Mouse (Mus musculus) kidney, postnatal 4 days (tissue): Measurements from ENCODE around the gene Gpr61.

Experiments used
- DNase-seq, 2 experiments: peaks; one replicate each; pipeline ENCODE4 v3.0.0; 2021; ENCODE audit warnings: mixed read lengths in 2 of 2

Gene Gpr61

DNA sequence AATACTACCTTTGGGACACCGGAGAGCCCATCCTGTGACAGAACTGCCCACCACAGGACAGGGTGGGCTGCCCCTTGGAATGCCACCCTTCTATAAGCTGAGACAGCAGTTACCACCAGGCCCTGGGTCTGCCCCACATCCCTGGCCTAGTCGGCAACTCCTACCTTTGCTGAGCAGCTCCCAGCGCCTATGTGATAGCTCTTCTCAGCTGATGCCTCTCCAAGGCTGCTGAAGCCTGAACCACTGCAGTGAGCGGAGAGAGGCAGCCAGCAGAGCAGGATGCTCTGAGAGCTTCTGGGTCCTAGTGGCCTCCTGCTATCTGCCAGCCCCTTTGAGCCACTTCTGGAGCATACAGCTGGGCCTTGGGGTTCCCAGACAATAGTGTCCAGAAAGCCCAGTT, at the start of gene Gpr61:
Gene Gpr61 (minus strand): TSS at position 227 of the 400 bp plus-strand sequence.
- DNase-seq: no peak

DNA sequence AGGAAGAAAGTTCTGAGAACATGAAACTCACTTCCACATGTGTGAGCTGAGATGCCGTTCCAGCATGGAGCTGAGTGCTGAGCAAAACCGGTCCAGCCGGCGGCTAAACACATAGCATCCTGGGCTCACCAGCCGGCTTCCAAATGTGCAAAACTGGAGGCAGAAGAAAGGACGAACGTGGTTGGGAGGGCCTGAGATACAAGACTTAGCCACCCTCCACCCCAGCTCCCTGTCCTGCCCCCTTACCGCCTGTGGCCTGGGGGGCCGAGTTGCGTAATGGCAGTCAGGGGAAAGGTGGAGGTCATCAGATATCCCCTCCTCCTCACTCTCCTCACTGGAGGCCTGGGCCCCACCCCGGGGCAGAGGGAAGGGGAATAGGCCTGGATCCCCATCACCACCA, 49.8 kb upstream of the Gpr61 start:
- DNase-seq: no peak

- DNase-seq: peak; percentile 91 to 93
Observed at GRCm38 (mm10) chr3:108203621-108204325, 49.1 kb upstream of the Gpr61 start.

DNA sequence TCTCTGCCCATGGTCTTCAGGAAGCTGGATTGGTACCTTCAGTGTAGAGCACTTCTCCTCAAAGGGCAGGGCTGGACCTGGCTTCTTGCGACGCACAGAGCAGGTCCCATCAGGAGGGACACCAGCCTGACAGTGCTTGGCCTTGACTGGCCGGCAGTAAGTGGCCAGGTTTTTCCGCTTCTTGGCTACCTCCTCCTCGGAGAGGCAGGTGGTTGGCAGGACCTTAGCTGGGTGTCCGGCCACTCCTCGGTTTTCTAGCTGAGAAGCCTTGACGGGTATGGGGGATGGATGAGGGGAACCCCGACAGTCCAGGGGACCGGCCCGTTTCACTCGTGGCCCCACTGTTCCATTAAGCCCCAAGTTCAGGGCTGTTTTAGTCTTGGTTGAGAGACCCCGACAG, 48.5 kb upstream of the Gpr61 start:
- DNase-seq: no peak

- DNase-seq: no peak
Observed at GRCm38 (mm10) chr3:108202506-108202905, 47.8 kb upstream of the Gpr61 start.

GRCm38 (mm10) chr3:108200329-108201323, 45.9 kb upstream of the Gpr61 start, which contains the start of gene Cyb561d1:
Gene Cyb561d1, minus strand, starts transcription at chr3:108201212.
- peak; percentile 97 to 98 for DNase-seq

DNA sequence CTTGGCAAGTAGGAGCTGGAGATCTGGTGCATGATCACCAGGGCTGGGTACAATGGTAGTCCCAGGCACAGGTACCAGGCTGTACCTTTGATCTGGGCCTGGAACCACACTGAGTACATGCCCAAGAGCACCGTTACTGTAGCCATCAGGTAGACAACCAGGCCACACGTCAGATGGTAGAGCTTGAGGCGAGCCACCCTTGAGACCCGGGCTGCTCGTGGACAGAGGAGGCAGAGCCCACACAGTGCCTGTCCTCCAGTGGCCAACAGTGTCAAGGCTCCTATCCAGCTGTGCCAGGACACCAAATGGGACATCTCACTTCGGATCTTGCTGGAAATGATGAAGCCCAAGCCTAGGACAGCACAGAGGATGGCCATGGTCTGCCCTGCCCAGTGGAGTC, 44.5 kb upstream of the Gpr61 start:
- no peak for DNase-seq

DNA sequence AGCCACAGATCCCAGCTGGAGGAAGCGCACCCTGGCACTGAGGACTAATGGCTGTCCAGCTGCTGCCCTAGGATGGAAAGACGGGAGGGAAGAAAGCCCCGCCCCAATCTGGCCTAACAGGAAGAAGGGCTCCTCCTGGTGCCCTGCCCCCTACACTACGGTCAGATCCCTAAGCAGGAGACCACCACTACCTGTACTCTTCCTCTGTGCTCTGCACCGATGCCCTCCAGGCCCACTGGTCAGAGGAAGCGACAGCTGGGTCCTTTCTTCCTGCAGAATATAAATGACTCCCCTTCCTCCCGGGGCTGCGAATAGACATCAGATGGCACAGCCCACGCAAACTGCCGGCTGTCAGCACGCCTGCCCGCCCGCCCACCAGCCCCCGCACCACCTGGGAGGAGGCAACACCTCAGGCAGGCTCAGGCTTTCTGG, 42.4 kb upstream of the Gpr61 start:
- DNase-seq: peak; percentile 76 to 85

DNA sequence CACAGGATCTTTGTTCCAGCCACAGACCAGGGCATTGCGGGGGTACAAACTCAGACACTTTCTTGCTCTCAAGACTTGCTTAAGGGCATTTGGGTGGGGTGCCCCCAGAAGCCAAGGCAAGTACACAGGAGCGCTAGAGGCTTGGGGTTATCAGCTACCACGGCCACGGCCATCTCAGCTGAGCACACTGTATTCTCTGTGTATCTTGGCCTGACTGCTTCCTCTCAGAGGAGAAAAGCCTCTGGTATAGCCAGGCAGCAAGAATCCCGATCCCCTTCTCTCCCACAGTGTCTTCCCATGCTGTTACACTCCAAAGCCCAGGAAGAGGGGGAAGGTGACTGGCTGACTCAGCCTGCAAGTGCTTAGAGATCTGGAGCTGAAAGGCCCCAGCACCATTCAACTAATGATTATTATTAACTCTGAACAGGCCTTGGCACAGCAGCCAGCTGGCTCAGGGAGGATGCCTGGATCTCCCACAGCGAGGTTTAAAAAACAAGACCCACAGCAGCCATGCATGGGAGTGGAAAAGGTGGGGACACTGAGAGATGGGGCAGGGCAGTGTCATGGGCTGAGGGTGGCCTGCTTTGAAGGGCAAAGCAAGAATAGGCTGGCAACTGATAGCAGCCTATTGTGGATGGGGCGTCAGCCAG, 41.4 kb upstream of the Gpr61 start:
- peak in 1 of 2 experiments; percentile 38 for DNase-seq

DNA sequence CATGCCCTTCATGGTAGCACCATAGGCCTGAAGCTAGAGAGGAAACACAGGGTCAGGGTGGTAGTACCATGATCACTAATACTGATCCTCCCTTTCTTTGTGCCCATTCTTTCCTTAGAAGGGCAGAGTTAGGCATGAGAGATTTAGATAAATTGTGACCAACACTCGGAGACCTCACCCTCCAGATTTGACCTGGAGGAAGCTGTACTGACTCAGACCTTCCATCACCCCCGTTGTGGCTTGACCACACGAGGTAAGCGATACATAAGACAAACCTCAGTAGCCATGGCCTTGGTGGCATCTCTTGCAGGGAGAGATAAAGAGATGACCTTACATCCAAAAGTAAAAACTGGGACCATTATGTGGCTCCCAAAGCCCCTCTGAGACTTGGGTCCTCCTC, 40.6 kb upstream of the Gpr61 start:
- DNase-seq: no peak

DNA sequence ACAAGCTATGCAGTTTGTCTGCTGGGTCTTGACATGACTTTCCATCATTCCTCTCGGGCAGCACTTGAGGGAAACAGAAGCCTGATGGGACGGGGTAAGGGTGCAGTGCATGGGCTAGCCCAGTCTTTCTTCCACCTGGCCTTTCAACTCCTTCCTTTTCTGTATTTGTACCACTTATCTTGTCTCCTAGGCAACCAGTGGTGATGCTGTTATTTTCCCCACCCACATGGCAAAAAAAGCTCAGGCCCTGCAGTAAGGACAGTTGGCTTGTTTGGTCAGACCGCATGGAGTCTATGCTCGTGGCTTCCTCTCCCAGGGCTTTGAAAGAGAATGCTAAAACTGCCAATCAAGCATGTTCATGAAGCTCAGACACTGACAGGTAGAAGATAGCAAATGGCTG, 39.0 kb upstream of the Gpr61 start:
- no peak for DNase-seq

- no peak for DNase-seq
Observed at GRCm38 (mm10) chr3:108189897-108190296, 35.2 kb upstream of the Gpr61 start.

- no peak for DNase-seq
Observed at GRCm38 (mm10) chr3:108188716-108189490, 34.2 kb upstream of the Gpr61 start.

- DNase-seq: peak in 1 of 2 experiments; percentile 25
Observed at GRCm38 (mm10) chr3:108187111-108187795, 32.6 kb upstream of the Gpr61 start.

GRCm38 (mm10) chr3:108186098-108187047, 31.7 kb upstream of the Gpr61 start, which contains the start of gene Amigo1:
Gene Amigo1, plus strand, starts transcription at chr3:108186335.
- DNase-seq: peak; percentile 68 to 76

- no peak for DNase-seq
Observed at GRCm38 (mm10) chr3:108185460-108186097, 30.9 kb upstream of the Gpr61 start.

DNA sequence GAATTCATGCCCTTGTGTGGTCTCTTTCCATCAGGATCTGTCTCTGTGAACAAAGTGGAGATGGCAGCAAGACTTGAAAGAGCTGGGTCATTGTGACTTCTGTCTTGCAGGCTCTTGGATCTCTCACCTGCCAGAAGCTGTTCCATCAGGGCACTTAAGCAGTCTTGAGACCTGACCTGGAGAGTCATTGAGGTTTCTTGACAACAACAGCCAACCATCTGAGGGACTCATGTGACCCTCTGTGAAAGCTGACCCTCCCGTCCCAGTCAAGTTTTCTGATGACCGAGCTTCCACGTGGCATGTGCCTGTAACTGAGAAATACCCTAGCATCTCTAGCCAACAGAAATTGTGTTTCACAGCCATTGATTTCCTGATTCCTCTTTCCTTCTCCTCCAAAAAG, 30.1 kb upstream of the Gpr61 start:
- no peak for DNase-seq

DNA sequence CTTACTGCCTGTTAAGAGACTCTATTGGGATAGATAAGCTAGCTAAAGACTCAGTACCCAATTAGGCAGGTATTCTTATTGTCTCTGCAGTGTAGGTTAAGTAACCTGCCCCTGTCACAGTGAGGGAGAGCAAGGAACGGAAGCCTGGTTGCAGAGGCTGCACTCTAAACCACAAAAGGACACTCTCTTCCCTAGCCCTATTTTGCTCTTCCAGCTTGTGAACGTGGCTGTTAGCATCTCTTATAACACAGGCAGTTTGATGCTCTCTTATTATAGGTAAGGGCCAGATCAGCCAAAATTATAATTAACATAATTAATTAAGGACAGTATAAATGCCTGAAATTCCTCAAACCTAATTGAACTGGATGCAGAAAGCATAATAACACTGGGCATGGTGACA, 25.8 kb upstream of the Gpr61 start:
- no peak for DNase-seq

GRCm38 (mm10) chr3:108178756-108179715, 24.4 kb upstream of the Gpr61 start:
- peak; percentile 69 to 76 for DNase-seq
